Mouse (Mus musculus) forebrain, embryonic 15.5 days (tissue): Measurements from ENCODE around the gene Akap1. TPM values are rescaled to one million over a fixed set of nuclear protein-coding genes. Genes with fewer than 3 reads are reported as not detected.

Source experiments
- ATAC-seq: fragments of 200-750 bp; cut with Nextera tagmentation; replicated peaks from 2 replicates; pipeline ENCODE4 v1.8.0; 2017; ENCODE audit warnings: mild to moderate bottlenecking, moderate TSS enrichment, moderate library complexity
- H3K27ac ChIP-seq: fragments of 300-500 bp; sonication (generic); replicated peaks from 2 replicates; pipeline ENCODE4 v1.5.1; 2015; ENCODE audit warnings: mild to moderate bottlenecking, inconsistent platforms
- H3K27me3 ChIP-seq: fragments of 300-500 bp; sonication (generic); 2 replicates; pipeline ENCODE4 v1.6.1; 2015; ENCODE audit warnings: inconsistent platforms
- H3K36me3 ChIP-seq: fragments of 300-500 bp; sonication (generic); 2 replicates; pipeline ENCODE4 v1.6.1; 2015; ENCODE audit warnings: mild to moderate bottlenecking, inconsistent platforms
- H3K4me1 ChIP-seq: fragments of 300-500 bp; sonication (generic); 2 replicates; pipeline ENCODE4 v1.6.1; 2015; ENCODE audit warnings: inconsistent platforms
- H3K4me2 ChIP-seq: fragments of 300-500 bp; sonication (generic); replicated peaks from 2 replicates; pipeline ENCODE4 v1.6.1; 2015; ENCODE audit warnings: mild to moderate bottlenecking, inconsistent platforms
- H3K4me3 ChIP-seq: fragments of 300-500 bp; sonication (generic); 2 replicates; pipeline ENCODE4 v1.5.1; 2015; ENCODE audit warnings: mild to moderate bottlenecking, inconsistent platforms
- H3K9ac ChIP-seq: fragments of 300-500 bp; sonication (generic); replicated peaks from 2 replicates; pipeline ENCODE4 v1.6.1; 2015; ENCODE audit warnings: mild to moderate bottlenecking, inconsistent platforms
- H3K9me3 ChIP-seq: fragments of 300-500 bp; sonication (generic); 2 replicates; pipeline ENCODE4 v1.6.1; 2016; ENCODE audit warnings: inconsistent platforms
- WGBS: fragments of 180-500 bp; shearing (Covaris S2); methylation state at CpG from one replicate; pipeline ENCODE4 v1.1.7; 2015; ENCODE audit warnings: mixed read lengths; 5-methylcytosine and 5-hydroxymethylcytosine counted together
- polyA plus RNA-seq: library from polyadenylated mRNA; unstranded; fragments of >200 nt; fragmentation: Nextera tagmentation; extraction: Ambion mirVana; gene quantifications from 2 replicates; pipeline ENCODE4 v1.2.1, GENCODE M21; 2015

Akap1 gene
- polyA plus RNA-seq, 1 experiment from 2014 or later, result 34.0 TPM

DNA sequence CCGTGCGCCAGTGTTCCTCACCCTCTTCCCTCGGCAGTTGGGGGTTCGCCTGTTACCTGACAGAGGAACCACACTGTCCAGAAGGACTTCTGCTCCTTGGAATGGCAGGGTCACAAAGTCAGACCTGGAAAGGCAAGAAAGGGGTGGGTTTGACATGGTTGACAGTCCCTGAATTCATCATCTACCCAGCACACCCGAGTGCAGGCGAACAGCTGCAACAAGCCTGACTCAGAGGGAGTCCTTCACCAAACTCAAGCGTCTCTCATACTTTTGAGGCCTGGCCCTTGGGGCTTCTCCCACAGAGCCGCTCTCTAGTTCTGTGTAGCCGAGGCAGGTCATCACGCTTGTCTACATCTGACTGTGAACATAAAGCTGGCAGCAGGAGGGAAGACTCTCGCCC, 29.8 kb downstream of the Akap1 start:
- Histone ChIP-seq H3K4me3 (no peak overlapping the region), H3K9ac (no peak overlapping the region), H3K27ac (no peak overlapping the region), H3K36me3 (peaks cover 45% of the 10 kb centered on the region), H3K9me3 (no peaks in the 10 kb centered on the region), H3K4me2 (no peak overlapping the region), H3K4me1 (no peaks in the 10 kb centered on the region), H3K27me3 (no peaks in the 10 kb centered on the region)
- ATAC-seq, result no peak
- WGBS, result 91% methylated on average over 11 of the region's 11 CpGs

DNA sequence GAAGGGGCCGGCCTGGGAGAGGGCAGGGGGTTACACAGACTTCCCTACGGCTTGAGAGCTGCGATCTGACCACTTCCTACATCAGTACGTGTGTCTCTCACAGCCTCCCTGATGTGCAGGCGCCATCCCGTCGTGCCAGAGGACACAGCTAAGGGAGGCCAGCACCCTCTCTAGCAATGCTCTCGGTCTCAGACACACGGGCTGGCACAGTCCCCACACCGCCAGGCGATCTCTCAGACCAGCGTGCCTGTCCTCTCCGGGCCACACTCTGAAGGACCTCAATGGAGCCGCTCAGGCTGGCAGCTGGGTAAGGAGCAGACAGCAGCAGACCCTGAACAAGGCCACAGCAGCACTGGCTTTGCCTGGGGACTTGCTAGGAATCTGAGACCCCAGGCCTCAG, 30.3 kb downstream of the Akap1 start:
- no peak for ATAC-seq
- Histone ChIP-seq H3K27ac (no peak overlapping the region), H3K36me3 (peaks cover 45% of the 10 kb centered on the region), H3K4me2 (no peak overlapping the region), H3K4me3 (no peak overlapping the region), H3K4me1 (no peaks in the 10 kb centered on the region), H3K27me3 (no peaks in the 10 kb centered on the region), H3K9ac (no peak overlapping the region), H3K9me3 (no peaks in the 10 kb centered on the region)
- 87% methylated on average over 14 of the region's 14 CpGs for WGBS

DNA sequence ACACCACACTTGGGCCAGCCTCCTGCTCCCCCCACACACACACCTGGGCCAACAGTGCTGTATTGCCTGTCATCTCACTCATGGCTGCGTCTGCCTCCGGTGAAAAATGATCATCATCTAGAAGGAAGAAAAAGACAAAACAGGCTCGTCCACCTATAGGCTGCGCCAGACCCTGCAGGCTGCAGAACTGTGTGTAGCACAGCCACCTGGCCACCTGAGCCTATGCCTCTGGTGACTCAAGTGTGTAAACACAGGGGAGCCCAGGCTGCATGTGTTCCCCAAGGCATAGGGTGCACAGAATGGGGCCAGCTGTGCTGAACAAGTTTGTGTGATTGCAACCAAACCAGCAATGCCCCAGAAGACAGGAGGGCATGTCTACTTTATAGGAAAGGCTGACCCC, 31.3 kb downstream of the Akap1 start:
- no peak overlapping the region for H3K27ac ChIP-seq
- no peaks in the 10 kb centered on the region for H3K4me1 ChIP-seq
- H3K9ac ChIP-seq, result no peak overlapping the region
- H3K36me3 ChIP-seq, result peaks cover 39% of the 10 kb centered on the region
- H3K9me3 ChIP-seq, result no peaks in the 10 kb centered on the region
- 89% methylated on average over 4 of the region's 4 CpGs for WGBS
- H3K27me3 ChIP-seq, result no peaks in the 10 kb centered on the region
- no peak for ATAC-seq
- no peak overlapping the region for H3K4me2 ChIP-seq
- no peak overlapping the region for H3K4me3 ChIP-seq

DNA sequence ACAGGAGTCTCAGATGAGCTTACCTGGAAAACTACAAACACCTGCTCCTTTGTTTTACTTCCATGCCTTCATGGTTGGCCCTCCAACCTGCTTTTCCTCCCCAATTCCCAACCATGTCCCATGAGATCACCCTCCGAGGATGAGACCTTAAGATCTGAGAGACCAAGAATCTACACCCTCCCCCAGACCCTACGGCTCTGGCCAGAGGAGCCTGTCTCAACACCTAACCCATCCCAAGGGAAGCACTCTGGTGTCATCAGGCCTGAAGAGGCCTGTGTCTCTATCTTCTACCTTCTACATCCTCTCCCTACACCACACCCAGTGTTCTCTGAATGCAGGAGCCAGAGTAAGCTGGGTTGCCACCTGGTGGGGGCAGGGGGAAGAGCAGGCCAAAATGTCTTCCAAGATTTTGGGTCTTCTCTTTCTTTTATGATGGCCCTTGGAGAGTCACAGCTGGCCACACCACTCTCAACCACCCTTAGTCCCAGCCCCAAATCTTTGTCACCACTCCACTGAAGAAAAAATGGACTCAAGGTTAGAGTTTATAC, 34.1 kb downstream of the Akap1 start:
- Histone ChIP-seq H3K27ac (no peak overlapping the region), H3K9ac (no peak overlapping the region), H3K4me3 (no peak overlapping the region), H3K36me3 (peaks cover 18% of the 10 kb centered on the region), H3K27me3 (no peaks in the 10 kb centered on the region), H3K9me3 (no peaks in the 10 kb centered on the region), H3K4me1 (no peaks in the 10 kb centered on the region), H3K4me2 (no peak overlapping the region)
- ATAC-seq, result no peak
- 92% methylated on average over 2 of the region's 2 CpGs for WGBS

DNA sequence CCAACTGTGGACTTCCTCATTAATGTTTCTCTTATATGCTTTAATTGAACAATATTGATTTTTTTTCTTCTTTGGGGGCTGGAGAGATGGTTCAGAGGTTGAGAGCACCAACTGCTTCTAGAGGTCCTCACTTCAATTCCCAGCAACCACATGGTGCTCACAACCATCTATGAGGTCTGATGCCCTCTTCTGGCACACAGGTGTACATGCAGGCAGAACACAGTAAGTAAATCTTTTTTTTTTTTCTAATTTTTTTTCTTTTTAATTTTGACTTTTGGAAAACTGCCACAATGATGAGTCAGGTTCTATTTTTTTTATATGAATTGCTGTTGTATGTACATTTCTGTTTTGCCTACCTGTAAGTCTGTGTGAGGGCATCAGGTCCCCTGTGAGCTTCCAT, 35.9 kb downstream of the Akap1 start:
- no peak overlapping the region for H3K4me3 ChIP-seq
- H3K4me2 ChIP-seq, result no peak overlapping the region
- H3K27ac ChIP-seq, result no peak overlapping the region
- no peaks in the 10 kb centered on the region for H3K4me1 ChIP-seq
- no peak for ATAC-seq
- H3K27me3 ChIP-seq, result no peaks in the 10 kb centered on the region
- H3K36me3 ChIP-seq, result peaks cover 7% of the 10 kb centered on the region
- no peaks in the 10 kb centered on the region for H3K9me3 ChIP-seq
- no peak overlapping the region for H3K9ac ChIP-seq

DNA sequence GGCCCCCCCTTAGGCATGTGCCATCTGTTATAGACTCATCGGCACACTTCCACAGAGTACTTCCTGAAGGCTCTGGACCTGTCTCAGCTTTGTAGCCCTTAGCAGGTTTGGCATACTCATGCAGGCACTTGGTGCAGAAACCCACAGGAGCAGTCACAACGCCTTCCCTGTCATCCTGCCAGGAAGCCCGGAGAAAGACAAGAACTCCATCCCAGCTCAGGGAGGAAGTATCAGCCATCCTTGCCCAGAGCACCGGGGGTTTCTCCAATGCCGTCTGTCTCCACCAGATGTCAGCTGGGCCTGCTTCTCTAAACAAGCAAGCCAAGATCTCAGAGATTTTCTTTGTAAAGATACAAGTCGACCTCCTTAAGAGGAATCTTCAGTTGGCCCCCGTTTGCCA, 38.5 kb downstream of the Akap1 start:
- H3K4me2 ChIP-seq, result no peak overlapping the region

DNA sequence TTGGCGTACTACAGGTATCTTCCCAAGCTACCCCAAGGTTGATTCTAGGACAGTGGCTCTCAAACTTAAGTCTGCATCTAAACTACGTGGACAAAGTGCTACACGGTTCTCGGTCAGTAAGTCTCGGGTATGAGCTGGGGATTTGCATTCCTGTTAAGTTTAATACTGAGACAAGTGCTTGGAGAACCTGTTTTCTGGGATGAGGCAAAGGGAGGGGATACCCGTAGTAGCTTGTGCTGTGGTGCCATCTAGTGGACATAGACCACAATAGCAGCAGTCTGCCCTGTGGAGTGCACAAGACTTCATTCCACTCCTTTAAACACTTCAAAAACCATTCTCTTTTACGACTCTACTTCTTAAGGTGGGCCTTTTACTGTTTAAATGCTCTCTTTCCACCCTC, 41.4 kb downstream of the Akap1 start:
- Histone ChIP-seq H3K9ac (no peak overlapping the region), H3K9me3 (no peaks in the 10 kb centered on the region)

More for the DNA sequence above, 38.5 kb downstream of the Akap1 start:
- no peak overlapping the region for H3K4me3 ChIP-seq
- peaks cover 17% of the 10 kb centered on the region for H3K4me1 ChIP-seq
- no peak overlapping the region for H3K27ac ChIP-seq
- WGBS, result 40% methylated on average over 7 of the region's 7 CpGs
- H3K36me3 ChIP-seq, result peaks cover 2% of the 10 kb centered on the region; the same call in 1 of the 2 replicates
- no peaks in the 10 kb centered on the region for H3K9me3 ChIP-seq
- H3K27me3 ChIP-seq, result no peaks in the 10 kb centered on the region
- no peak for ATAC-seq
- no peak overlapping the region for H3K9ac ChIP-seq

DNA sequence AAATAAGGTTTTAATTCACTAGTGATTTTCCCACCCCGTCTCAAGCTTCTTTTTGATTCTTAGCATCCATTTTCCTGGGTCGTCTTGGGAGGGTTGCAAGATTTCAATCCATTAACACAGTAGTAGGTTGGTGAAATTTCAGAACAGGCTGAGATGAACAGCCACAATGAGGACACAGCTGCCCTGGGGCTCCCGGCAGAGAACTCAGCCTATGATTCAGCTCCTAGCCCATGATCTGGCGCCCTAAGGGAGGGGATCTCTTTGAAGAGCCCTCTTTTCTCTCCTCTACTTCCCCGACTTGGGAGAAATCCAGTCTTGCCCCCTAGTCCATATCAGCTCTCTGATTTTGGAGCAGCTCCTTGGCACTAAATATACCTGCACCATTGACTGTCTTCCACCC, 41.9 kb downstream of the Akap1 start:
- Histone ChIP-seq H3K9me3 (no peaks in the 10 kb centered on the region), H3K9ac (no peak overlapping the region), H3K4me2 (peak overlapping the region; percentile 49), H3K27ac (no peak overlapping the region), H3K4me3 (peak overlapping the region; percentile 23; the same call in 1 of the 2 replicates), H3K4me1 (peaks cover 25% of the 10 kb centered on the region), H3K36me3 (no peaks in the 10 kb centered on the region), H3K27me3 (no peaks in the 10 kb centered on the region)
- ATAC-seq, result no peak
- WGBS, result 21% methylated on average over 5 of the region's 5 CpGs

More for the DNA sequence above, 41.4 kb downstream of the Akap1 start:
- ATAC-seq, result peak; percentile 68
- Histone ChIP-seq H3K27ac (no peak overlapping the region), H3K36me3 (no peaks in the 10 kb centered on the region), H3K4me1 (peaks cover 25% of the 10 kb centered on the region), H3K27me3 (no peaks in the 10 kb centered on the region), H3K4me3 (peak overlapping the region; percentile 23), H3K4me2 (peak overlapping the region; percentile 49)
- WGBS, result 4% methylated on average over 7 of the region's 7 CpGs

DNA sequence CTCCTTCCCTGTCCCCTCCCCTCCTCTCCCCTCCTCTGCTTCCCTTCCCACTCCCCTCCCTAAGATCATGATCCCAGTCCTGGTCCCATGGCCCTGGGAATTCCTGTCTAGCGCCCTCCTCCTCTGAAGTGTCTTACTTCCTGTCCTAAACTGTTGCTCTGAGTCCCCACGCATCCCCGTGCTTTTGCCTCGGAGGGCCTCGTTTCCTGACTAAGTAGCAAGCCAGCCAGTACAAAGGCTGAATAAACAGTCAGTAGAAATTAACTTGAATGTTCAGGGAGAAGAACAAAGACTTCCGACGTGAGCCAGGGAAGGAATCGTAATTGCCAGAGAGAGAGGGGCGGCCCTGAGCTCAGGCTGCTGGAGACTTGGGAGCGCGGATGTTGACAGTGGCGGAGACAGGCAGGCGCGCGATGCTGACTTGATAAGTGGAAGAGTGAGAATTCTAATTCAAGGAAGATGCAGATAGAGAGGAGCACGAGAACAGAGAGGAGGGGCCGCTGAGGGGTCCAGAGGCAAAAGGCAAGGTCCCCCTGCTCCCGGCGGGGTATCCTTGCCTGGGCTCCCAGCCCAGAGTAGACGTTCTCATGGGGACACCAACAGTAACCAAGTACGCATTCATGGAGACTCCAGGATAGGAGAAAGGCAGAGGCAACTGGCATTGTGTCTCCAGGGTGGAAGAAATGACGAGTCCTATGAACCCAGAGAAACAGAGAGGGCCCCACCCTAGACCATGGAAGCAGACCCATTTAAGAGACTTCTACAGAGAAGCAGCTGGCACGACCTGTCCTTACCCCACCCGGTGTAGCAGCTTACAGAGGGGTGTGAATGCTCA, 43.4 kb downstream of the Akap1 start:
- peak overlapping the region; percentile 41 for H3K27ac ChIP-seq
- peak; percentile 41 for ATAC-seq
- no peaks in the 10 kb centered on the region for H3K9me3 ChIP-seq
- H3K4me3 ChIP-seq, result no peak overlapping the region
- H3K9ac ChIP-seq, result 0 out of 2 replicates have a peak overlapping the region, but pooled peaks have one; percentile 2
- H3K36me3 ChIP-seq, result no peaks in the 10 kb centered on the region
- H3K4me2 ChIP-seq, result peak overlapping the region; percentile 30
- 9% methylated on average over 24 of the region's 24 CpGs for WGBS
- H3K27me3 ChIP-seq, result no peaks in the 10 kb centered on the region
- peaks cover 25% of the 10 kb centered on the region for H3K4me1 ChIP-seq

DNA sequence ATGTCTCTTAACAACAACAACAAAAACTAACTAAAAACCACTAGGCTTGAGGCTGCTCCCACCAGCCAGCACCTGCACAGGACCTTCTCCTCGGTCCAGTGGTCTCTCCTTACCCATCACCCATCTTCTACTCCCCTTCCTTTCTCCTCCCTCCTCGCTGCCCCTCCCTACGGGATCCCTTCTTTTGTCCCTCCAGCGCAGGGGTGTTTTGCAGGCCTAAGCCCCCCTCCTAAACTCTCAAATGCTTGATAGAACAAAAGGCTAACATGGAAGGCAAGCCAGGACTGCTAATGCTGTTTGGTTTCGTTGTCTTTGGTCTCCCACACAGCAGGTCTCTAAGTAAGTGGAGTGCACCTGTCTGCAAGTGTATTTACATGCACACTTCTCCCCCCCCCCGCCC, 44.1 kb downstream of the Akap1 start:
- Histone ChIP-seq H3K4me3 (no peak overlapping the region), H3K4me2 (0 out of 2 replicates have a peak overlapping the region, but pooled peaks have one; percentile 30), H3K9me3 (no peaks in the 10 kb centered on the region), H3K27ac (peak overlapping the region; percentile 41), H3K27me3 (no peaks in the 10 kb centered on the region), H3K4me1 (peaks cover 25% of the 10 kb centered on the region), H3K36me3 (no peaks in the 10 kb centered on the region), H3K9ac (no peak overlapping the region)
- ATAC-seq, result no peak
- 9% methylated on average over 6 of the region's 6 CpGs for WGBS

DNA sequence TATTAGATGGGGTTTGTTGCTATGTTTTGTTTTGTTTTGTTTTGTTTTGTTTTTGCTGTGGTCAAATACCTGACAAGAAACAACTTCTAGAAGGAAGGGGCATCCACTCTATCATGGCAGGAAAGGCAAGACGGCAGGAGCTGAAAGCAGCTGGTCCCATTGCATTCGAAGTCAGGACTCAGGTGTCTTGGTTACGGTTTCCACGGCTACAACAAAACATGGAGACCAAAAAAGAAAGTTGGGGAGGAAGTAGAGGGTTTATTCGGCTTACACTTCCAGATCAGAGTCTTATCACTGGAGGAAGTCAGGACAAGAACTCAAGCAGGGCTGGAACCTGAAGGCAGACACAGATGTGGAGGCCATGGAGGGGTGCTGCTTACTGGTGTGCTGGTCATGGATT, 47.3 kb downstream of the Akap1 start:
- Histone ChIP-seq H3K9me3 (no peaks in the 10 kb centered on the region), H3K9ac (no peak overlapping the region), H3K27me3 (no peaks in the 10 kb centered on the region), H3K4me2 (no peak overlapping the region), H3K4me3 (no peak overlapping the region), H3K4me1 (peaks cover 18% of the 10 kb centered on the region), H3K27ac (no peak overlapping the region), H3K36me3 (no peaks in the 10 kb centered on the region)
- WGBS, result 77% methylated on average over 5 of the region's 5 CpGs
- ATAC-seq, result no peak

DNA sequence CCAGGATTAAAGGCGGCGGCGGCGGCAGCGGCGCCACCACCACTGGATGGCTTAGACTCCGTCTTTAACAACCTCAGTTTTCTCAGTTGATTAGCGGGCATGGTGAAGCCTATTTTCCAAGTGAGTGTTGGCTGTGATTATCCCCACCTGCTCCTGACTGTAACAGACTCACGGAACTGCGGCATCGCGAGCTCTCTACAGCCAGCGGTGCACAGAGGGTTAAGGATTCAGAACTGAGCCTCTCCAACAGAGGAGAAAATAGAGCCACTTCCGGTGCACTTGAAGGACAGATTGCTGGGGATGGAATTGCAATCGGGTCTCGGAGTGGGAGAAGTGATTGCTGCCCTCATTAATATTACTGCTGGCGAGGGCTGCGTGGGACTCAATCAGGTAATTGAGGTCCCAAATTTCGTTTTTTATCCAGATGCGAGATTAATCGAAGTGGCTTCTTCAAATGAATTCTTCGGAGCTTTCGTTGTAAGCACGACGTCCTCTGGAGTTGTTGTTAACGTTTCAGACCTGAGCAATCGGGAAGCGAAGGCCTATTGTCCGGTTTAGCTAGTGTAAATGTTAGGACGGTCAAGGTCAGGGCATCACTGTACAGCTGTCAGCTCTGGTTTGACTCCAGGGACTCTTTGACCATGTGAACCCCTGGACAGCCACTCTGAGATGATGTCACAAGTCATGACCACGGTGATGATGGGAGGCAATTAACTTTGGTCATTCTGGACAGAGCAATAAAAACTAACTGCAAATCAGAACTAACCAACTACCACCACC, 61.0 kb downstream of the Akap1 start:
- H3K9me3 ChIP-seq, result no peaks in the 10 kb centered on the region
- ATAC-seq, result no peak
- no peaks in the 10 kb centered on the region for H3K36me3 ChIP-seq
- H3K9ac ChIP-seq, result 0 out of 2 replicates have a peak overlapping the region, but pooled peaks have one; percentile 9
- 0 out of 2 replicates have a peak overlapping the region, but pooled peaks have one; percentile 3 for H3K27ac ChIP-seq
- 56% methylated on average over 31 of the region's 31 CpGs for WGBS
- H3K4me2 ChIP-seq, result peak overlapping the region; percentile 32
- peak overlapping the region; percentile 19 for H3K4me3 ChIP-seq
- H3K4me1 ChIP-seq, result peaks cover 5% of the 10 kb centered on the region; the same call in 1 of the 2 replicates
- no peaks in the 10 kb centered on the region for H3K27me3 ChIP-seq
